Comparison of ENCODE assay signal across 14 mouse cellular contexts in the genomic region with DNA sequence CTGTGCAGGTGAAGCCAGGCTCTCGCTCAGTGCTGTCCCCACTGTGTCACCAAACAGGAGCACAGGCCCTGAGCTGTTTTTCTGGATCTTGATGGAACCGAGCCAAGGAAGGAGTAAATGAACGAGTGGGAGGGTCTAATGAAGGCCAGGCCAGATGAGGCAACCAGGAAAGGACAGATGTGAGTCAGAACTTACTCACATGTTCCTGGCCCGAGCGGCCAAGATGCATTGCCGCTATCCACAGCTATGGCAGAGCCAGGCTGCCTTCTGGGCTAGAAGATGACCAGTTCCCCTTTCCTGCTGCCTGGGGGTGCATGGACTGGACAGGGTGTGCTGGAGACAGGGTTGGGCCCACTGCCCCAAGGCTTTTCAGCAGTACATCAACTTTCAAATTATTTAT. TPM values are rescaled to one million over a fixed set of nuclear protein-coding genes. Genes with fewer than 3 reads are reported as not detected.
DNase-seq lines count a peak whose midpoint lies in the region; ATAC-seq and TF ChIP-seq lines count a peak whose summit lies in the region.
"Had no signal": no experiment of that assay in that cellular context is flagged by ENCODE, and none has a peak within 500 bp of the region (broad histone marks: within the 10 kb centered on the region; RNA-seq: fewer than 3 reads in every experiment).

No protein-coding gene starts in this region.

- in situ Hi-C loops in Patski (cut with MboI; ENCODE audit: low pct_unique_long_range_greater_than_20kb) = no loop called here

- POLR2A ChIA-PET in Patski (lab: Charles Lee) = no interaction called here

- H3K4me2 ChIP-seq in heart, embryonic 11.5 days = no peak overlapping the region
- H3K4me2 ChIP-seq: embryonic facial prominence, embryonic 12.5 days; limb, embryonic 12.5 days had no signal

- TF ChIP-seq CTCF in Patski (IDR thresholded peaks at IDR 0.05) = no peak
- no peak for TF ChIP-seq CTCF in cerebellum, adult 2 months (IDR thresholded peaks at IDR 0.05; ENCODE audit: borderline replicate concordance, insufficient read depth, low read depth, low read length)

- H3K36me3 ChIP-seq in heart, embryonic 11.5 days (ENCODE audit: control insufficient read depth, insufficient read depth, low read length) = no peaks in the 10 kb centered on the region
- H3K36me3 ChIP-seq: embryonic facial prominence, embryonic 12.5 days; limb, embryonic 12.5 days had no signal

- H3K4me1 ChIP-seq in heart, embryonic 11.5 days (ENCODE audit: control insufficient read depth, insufficient read depth, low read length) = no peaks in the 10 kb centered on the region
- H3K4me1 ChIP-seq in cerebellum, adult 2 months (ENCODE audit: control insufficient read depth, insufficient read depth, low read length) = no peaks in the 10 kb centered on the region; the same call in 1 of the 2 replicates

- CTCF ChIA-PET in Patski (lab: Charles Lee) = interaction anchor here (1.0 to 1.1 kb wide), 2 partner anchors 9 to 26 kb away, joined by 3 read pairs; no protein-coding TSS in a partner anchor

- no peaks in the 10 kb centered on the region for H3K9me3 ChIP-seq in heart, embryonic 11.5 days (replicated peaks; ENCODE audit: control insufficient read depth, low read length)
- H3K9me3 ChIP-seq: embryonic facial prominence, embryonic 12.5 days; limb, embryonic 12.5 days had no signal

- no peak; the same call in 1 of the 2 replicates for ATAC-seq in heart, embryonic 11.5 days (replicated peaks; ENCODE audit: insufficient number of reproducible peaks, low FRiP score, low TSS enrichment)
- peak; percentile 68 for ATAC-seq in Patski
- ATAC-seq: hindbrain, embryonic 16.5 days had no signal

- peaks cover 8% of the 10 kb centered on the region; the same call in 1 of the 2 replicates for H3K27me3 ChIP-seq in heart, embryonic 11.5 days (ENCODE audit: control insufficient read depth, insufficient read depth, low read length)
- H3K27me3 ChIP-seq in Patski = no peaks in the 10 kb centered on the region
- H3K27me3 ChIP-seq in cerebellum, adult 2 months (ENCODE audit: control insufficient read depth, insufficient read depth, low read length) = no peaks in the 10 kb centered on the region
- H3K27me3 ChIP-seq: embryonic facial prominence, embryonic 12.5 days; limb, embryonic 12.5 days had no signal

- 69% methylated on average over 6 of the region's 6 CpGs for WGBS in heart, embryonic 11.5 days (ENCODE audit: insufficient replicate concordance)
- 77% methylated on average over 6 of the region's 6 CpGs for WGBS in cerebellum, adult 2 months

- H3K27ac ChIP-seq in heart, embryonic 11.5 days (ENCODE audit: low read depth, low read length) = no peak overlapping the region
- no peak overlapping the region for H3K27ac ChIP-seq in cerebellum, adult 2 months (ENCODE audit: insufficient read depth, low read length)
- H3K27ac ChIP-seq: embryonic facial prominence, embryonic 12.5 days; limb, embryonic 12.5 days had no signal

- no peak for TF ChIP-seq POLR2A in cerebellum, adult 2 months (IDR thresholded peaks at IDR 0.05; ENCODE audit: borderline replicate concordance, insufficient read depth, low read length)

- peak; percentile 73 to 86 for DNase-seq in heart, adult 18-20 months
- DNase-seq in Patski (ENCODE audit: low read depth, low spot score) = peak; percentile 62
- peak; percentile 85 for DNase-seq in gonadal fat pad, adult 2 months (ENCODE audit: low read depth)
- peak; percentile 39 for DNase-seq in lung, postnatal 14 days
- DNase-seq in cerebellum, adult 2 months = no peak
- no peak for DNase-seq in layer of hippocampus, postnatal 36 days
- DNase-seq in T-cell, adult 2 months (ENCODE audit: low spot score) = no peak
- DNase-seq: midbrain, embryonic 14.5 days; retina, postnatal 1 day had no signal

- H3K4me3 ChIP-seq in heart, embryonic 11.5 days (ENCODE audit: low read depth, low read length) = no peak overlapping the region
- no peak overlapping the region for H3K4me3 ChIP-seq in cerebellum, adult 2 months (replicated peaks; ENCODE audit: insufficient read depth, low read depth, low read length)
- H3K4me3 ChIP-seq: embryonic facial prominence, embryonic 12.5 days; limb, embryonic 12.5 days had no signal

- H3K9ac ChIP-seq in heart, embryonic 11.5 days (ENCODE audit: low read depth, low read length) = no peak overlapping the region
- H3K9ac ChIP-seq: embryonic facial prominence, embryonic 12.5 days; limb, embryonic 12.5 days had no signal

RNA-seq across cellular contexts. Expression of gene Cyb561, which starts 0.3 kb away (rescaled TPM):
- total RNA-seq in heart, adult 18-20 months (2021) = 1 to 10 TPM; 6.9 to 9.0 TPM
- 3.5 and 3.7 TPM in 2 replicates for polyA plus RNA-seq in heart, embryonic 11.5 days (2014; fragmentation: Nextera tagmentation; extraction: Ambion mirVana)
- 31.6 TPM for polyA plus RNA-seq in Patski (2021)
- 579 and 676 TPM in 2 replicates for polyA plus RNA-seq in gonadal fat pad, adult 2 months (2012; rRNA removed)
- polyA plus RNA-seq in cerebellum, adult 2 months (2012; rRNA removed) = 35.5 and 37.0 TPM in 2 replicates
- total RNA-seq in layer of hippocampus, postnatal 36 days (2021) = 10 to 100 TPM; 47.8 to 50.0 TPM

RNA-seq across cellular contexts. Expression of gene Ace, which starts 14.3 kb away (rescaled TPM):
- total RNA-seq in heart, adult 18-20 months (2021) = 10 to 100 TPM; 22.2 to 25.1 TPM
- polyA plus RNA-seq in heart, embryonic 11.5 days (2014; fragmentation: Nextera tagmentation; extraction: Ambion mirVana) = 0.52 and 0.59 TPM in 2 replicates
- 0.33 TPM for polyA plus RNA-seq in Patski (2021)
- polyA plus RNA-seq in gonadal fat pad, adult 2 months (2012; rRNA removed) = 267 and 456 TPM in 2 replicates
- polyA plus RNA-seq in cerebellum, adult 2 months (2012; rRNA removed) = 13.6 and 19.7 TPM in 2 replicates
- 1 to 10 TPM; 5.0 to 8.1 TPM for total RNA-seq in layer of hippocampus, postnatal 36 days (2021)

RNA-seq across cellular contexts. Expression of gene Ace3, which starts 41.1 kb away (rescaled TPM):
- not detected for total RNA-seq in heart, adult 18-20 months (2021)
- polyA plus RNA-seq in heart, embryonic 11.5 days (2014; fragmentation: Nextera tagmentation; extraction: Ambion mirVana) = not detected in 2 replicates
- not detected for polyA plus RNA-seq in Patski (2021)
- polyA plus RNA-seq in gonadal fat pad, adult 2 months (2012; rRNA removed) = 0.19 and 0.23 TPM in 2 replicates
- not detected in 2 replicates for polyA plus RNA-seq in cerebellum, adult 2 months (2012; rRNA removed)
- not detected for total RNA-seq in layer of hippocampus, postnatal 36 days (2021)
- polyA plus RNA-seq: brain, embryonic 14.5 days; embryonic facial prominence, embryonic 12.5 days; hindbrain, embryonic 16.5 days; limb, embryonic 12.5 days had no signal

RNA-seq across cellular contexts. Expression of gene Kcnh6, which starts 54.5 kb away (rescaled TPM):
- total RNA-seq in heart, adult 18-20 months (2021) = under 1 TPM in 1 of 2 experiments, not detected in 1; 0.15 TPM
- 0.17 and 0.40 TPM in 2 replicates for polyA plus RNA-seq in heart, embryonic 11.5 days (2014; fragmentation: Nextera tagmentation; extraction: Ambion mirVana)
- not detected for polyA plus RNA-seq in Patski (2021)
- 0.05 and 0.11 TPM in 2 replicates for polyA plus RNA-seq in gonadal fat pad, adult 2 months (2012; rRNA removed)
- polyA plus RNA-seq in cerebellum, adult 2 months (2012; rRNA removed) = 1.3 and 1.4 TPM in 2 replicates
- 1 to 10 TPM in 1 of 2 experiments, under 1 TPM in 1; 0.99 to 1.0 TPM for total RNA-seq in layer of hippocampus, postnatal 36 days (2021)

Comparison
In these comparisons a context has a peak if more than half of its experiments do, and no peak if none do; other contexts are left out.
1. DNase-seq: peak in heart, adult 18-20 months (2 of 2), Patski (single experiment), gonadal fat pad, adult 2 months (single experiment) and lung, postnatal 14 days (single experiment); none in cerebellum, adult 2 months (0 of 2), layer of hippocampus, postnatal 36 days (0 of 2) and T-cell, adult 2 months (single experiment).
2. RNA of gene Cyb561, which starts 0.3 kb away (polyA plus RNA-seq): 579 to 676 TPM in gonadal fat pad, adult 2 months; 35.5 to 37.0 TPM in cerebellum, adult 2 months, 31.6 TPM in Patski (single experiment) and 3.5 to 3.7 TPM in heart, embryonic 11.5 days; every median in the first group is over 10 times any median in the second.
3. RNA of gene Ace, which starts 14.3 kb away (polyA plus RNA-seq): 267 to 456 TPM in gonadal fat pad, adult 2 months; 13.6 to 19.7 TPM in cerebellum, adult 2 months, 0.52 to 0.59 TPM in heart, embryonic 11.5 days and 0.33 TPM in Patski (single experiment); every median in the first group is over 10 times any median in the second.